Mouse (Mus musculus) ovary, postnatal 10 days (tissue): ENCODE results near the gene Mllt3.

Experiments
- DNase-seq: peaks from one replicate; pipeline ENCODE4 v3.0.0; 2022; ENCODE audit warnings: low spot score

Gene Mllt3

GRCm38 (mm10) chr4:87823191-87823590, 210.0 kb downstream of the Mllt3 start:
- DNase-seq, result no peak

- DNase-seq, result no peak
Observed at GRCm38 (mm10) chr4:87820911-87821310, 212.3 kb downstream of the Mllt3 start.

- DNase-seq, result no peak
Observed at GRCm38 (mm10) chr4:87819182-87819581, 214.0 kb downstream of the Mllt3 start.

GRCm38 (mm10) chr4:87818276-87818675, 214.9 kb downstream of the Mllt3 start:
- DNase-seq, result no peak

- no peak for DNase-seq
Observed at GRCm38 (mm10) chr4:87815465-87816108, 217.6 kb downstream of the Mllt3 start.

GRCm38 (mm10) chr4:87811899-87812298, 221.3 kb downstream of the Mllt3 start:
- DNase-seq, result no peak

GRCm38 (mm10) chr4:87806196-87806987, 226.8 kb downstream of the Mllt3 start:
- no peak for DNase-seq

GRCm38 (mm10) chr4:87804576-87804975, 228.6 kb downstream of the Mllt3 start:
- DNase-seq, result no peak

GRCm38 (mm10) chr4:87803313-87803712, 229.9 kb downstream of the Mllt3 start:
- DNase-seq, result no peak

GRCm38 (mm10) chr4:87802140-87802539, 231.0 kb downstream of the Mllt3 start:
- no peak for DNase-seq

GRCm38 (mm10) chr4:87801332-87801731, 231.8 kb downstream of the Mllt3 start:
- DNase-seq, result no peak

- no peak for DNase-seq
Observed at GRCm38 (mm10) chr4:87800276-87800675, 232.9 kb downstream of the Mllt3 start.

GRCm38 (mm10) chr4:87799418-87799817, 233.7 kb downstream of the Mllt3 start:
- no peak for DNase-seq

GRCm38 (mm10) chr4:87795261-87795660, 237.9 kb downstream of the Mllt3 start:
- DNase-seq, result no peak

- DNase-seq, result no peak
Observed at GRCm38 (mm10) chr4:87794216-87794615, 238.9 kb downstream of the Mllt3 start.

GRCm38 (mm10) chr4:87792511-87792910, 240.7 kb downstream of the Mllt3 start:
- no peak for DNase-seq

- no peak for DNase-seq
Observed at GRCm38 (mm10) chr4:87789446-87789845, 243.7 kb downstream of the Mllt3 start.

- DNase-seq, result no peak
Observed at GRCm38 (mm10) chr4:87788691-87789090, 244.5 kb downstream of the Mllt3 start.

- no peak for DNase-seq
Observed at GRCm38 (mm10) chr4:87785132-87786074, 247.8 kb downstream of the Mllt3 start.

- DNase-seq, result no peak
Observed at GRCm38 (mm10) chr4:87783809-87784208, 249.4 kb downstream of the Mllt3 start.

- DNase-seq, result no peak
Observed at GRCm38 (mm10) chr4:87781971-87782370, 251.2 kb downstream of the Mllt3 start.

GRCm38 (mm10) chr4:87775721-87776120, 257.4 kb downstream of the Mllt3 start:
- no peak for DNase-seq
